Mouse (Mus musculus) MEL (cell line): ENCODE measurements around the gene Kctd11.

Experiments used
- MAX ChIP-seq: IDR thresholded peaks from 2 replicates; pipeline ENCODE4 v1.6.1; 2011; ENCODE audit warnings: low read length, improper control_type of control experiment
- POLR2A ChIP-seq, 2 experiments: IDR thresholded peaks; 2 replicates each; pipeline ENCODE4 v1.6.1; 2011 to 2012; ENCODE audit warnings: low read length in 2 of 2, mild to moderate bottlenecking in 2 of 2, control low read depth in 1 of 2, improper control_type of control experiment in 1 of 2, low read depth in 1 of 2, moderate library complexity in 1 of 2; ENCODE audit not compliant: control insufficient read depth in 1 of 2, insufficient read depth in 1 of 2, poor library complexity in 1 of 2
- TAL1 ChIP-seq: IDR thresholded peaks from 2 replicates; pipeline ENCODE4 v1.6.1; 2012; ENCODE audit warnings: mild to moderate bottlenecking, inconsistent platforms, low read length, moderate library complexity, mixed read lengths
- USF2 ChIP-seq, 2 experiments: IDR thresholded peaks; 2 replicates each; pipeline ENCODE4 v1.6.1; 2011 to 2012; ENCODE audit warnings: improper control_type of control experiment in 2 of 2, low read length in 2 of 2, borderline replicate concordance in 1 of 2, inconsistent platforms in 1 of 2, low read depth in 1 of 2, mild to moderate bottlenecking in 1 of 2; ENCODE audit not compliant: insufficient read depth in 1 of 2
- ZC3H11A ChIP-seq: IDR thresholded peaks from 2 replicates; pipeline ENCODE4 v1.6.1; 2012; ENCODE audit warnings: low read depth, mild to moderate bottlenecking, inconsistent platforms, low read length, improper control_type of control experiment

DNA sequence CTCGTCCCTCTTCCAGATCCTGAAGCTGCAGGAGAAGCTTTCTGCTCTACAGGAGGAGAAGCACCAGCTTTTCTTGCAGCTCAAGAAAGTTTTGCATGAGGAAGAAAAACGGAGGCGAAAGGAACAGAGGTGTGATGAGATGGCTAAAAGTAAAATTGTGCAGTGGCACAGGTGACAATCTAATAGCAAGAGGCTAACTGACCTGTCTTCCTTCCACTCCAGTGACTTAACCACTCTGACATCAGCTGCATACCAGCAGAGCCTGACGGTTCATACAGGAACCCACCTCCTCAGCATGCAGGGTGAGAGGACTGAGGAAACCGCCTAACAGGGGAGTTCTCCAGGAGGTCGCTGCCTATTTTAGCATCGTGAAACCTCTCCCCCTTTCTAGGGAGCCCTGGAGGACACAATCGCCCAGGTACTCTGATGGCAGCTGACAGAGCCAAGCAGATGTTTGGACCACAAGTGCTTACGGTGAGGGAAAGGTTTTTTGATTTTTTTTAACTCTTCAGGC, 33.8 kb upstream of the Kctd11 start:
- TF ChIP-seq ZC3H11A (no peak), POLR2A (IDR thresholded peaks at IDR 0.05; ENCODE audit: control insufficient read depth in 1 of 2, insufficient read depth in 1 of 2, low read depth in 1 of 2, low read length in 2 of 2, poor library complexity in 1 of 2) (no peak; a peak in 1 of 4 replicates), TAL1 (no peak), MAX (no peak), USF2 (IDR thresholded peaks at IDR 0.05; ENCODE audit: borderline replicate concordance in 1 of 2, insufficient read depth in 1 of 2, low read depth in 1 of 2, low read length in 2 of 2) (no peak)
